Mouse (Mus musculus): Measurements from ENCODE around the gene Adgrg6. TPM values are rescaled to one million over a fixed set of nuclear protein-coding genes. Genes with fewer than 3 reads are reported as not detected.

The Adgrg6 gene
- total and polyA plus RNA-seq, 3 experiments: 0.84 to 2.7 (median 2.5) TPM

- H3K27me3 ChIP-seq (ENCODE audit: control insufficient read depth, insufficient read depth, low read length): no peaks in the 10 kb centered on the region
- intact Hi-C loops (cut with DNase I): no loop called here
- no peak overlapping the region for H3K4me3 ChIP-seq
- H3K36me3 ChIP-seq (ENCODE audit: control insufficient read depth, insufficient read depth, low read length): no peaks in the 10 kb centered on the region
- no peaks in the 10 kb centered on the region for H3K4me1 ChIP-seq (ENCODE audit: control insufficient read depth, insufficient read depth, low read length)
- TF ChIP-seq POLR2A (IDR thresholded peaks at IDR 0.05; ENCODE audit: insufficient read depth, low read depth, low read length) (no peak), CTCF (IDR thresholded peaks at IDR 0.05) (no peak), EP300 (IDR thresholded peaks at IDR 0.05; ENCODE audit: insufficient read depth, low read depth, low read length) (no peak)
- no peak overlapping the region for H3K9ac ChIP-seq (ENCODE audit: low read depth, low read length)
- no peaks in the 10 kb centered on the region for H3K79me2 ChIP-seq (replicated peaks; ENCODE audit: control insufficient read depth, insufficient read depth, low read length)
- no peak for DNase-seq
- H3K27ac ChIP-seq: no peak overlapping the region
These were observed 25.7 kb upstream of the Adgrg6 start for GRCm38 (mm10) chr10:14571143-14571542.

- H3K36me3 ChIP-seq (ENCODE audit: control insufficient read depth, insufficient read depth, low read length): no peaks in the 10 kb centered on the region
- no peak overlapping the region for H3K27ac ChIP-seq
- H3K4me3 ChIP-seq: no peak overlapping the region
- H3K9ac ChIP-seq (ENCODE audit: low read depth, low read length): no peak overlapping the region
- no peaks in the 10 kb centered on the region for H3K27me3 ChIP-seq (ENCODE audit: control insufficient read depth, insufficient read depth, low read length)
- no peaks in the 10 kb centered on the region for H3K4me1 ChIP-seq (ENCODE audit: control insufficient read depth, insufficient read depth, low read length)
- 31% methylated on average over 2 of the region's 2 CpGs for WGBS
- intact Hi-C loops (cut with DNase I): no loop called here
- no peaks in the 10 kb centered on the region for H3K79me2 ChIP-seq (replicated peaks; ENCODE audit: control insufficient read depth, insufficient read depth, low read length)
- no peak for DNase-seq
- TF ChIP-seq CTCF (IDR thresholded peaks at IDR 0.05) (no peak), EP300 (IDR thresholded peaks at IDR 0.05; ENCODE audit: insufficient read depth, low read depth, low read length) (no peak), POLR2A (IDR thresholded peaks at IDR 0.05; ENCODE audit: insufficient read depth, low read depth, low read length) (no peak)
These were observed 25.2 kb upstream of the Adgrg6 start for GRCm38 (mm10) chr10:14570616-14571015.

GRCm38 (mm10) chr10:14546111-14546551 is 672 bp upstream of the Adgrg6 start:
- Histone ChIP-seq H3K4me3 (no peak overlapping the region), H3K27ac (no peak overlapping the region), H3K9ac (ENCODE audit: low read depth, low read length) (no peak overlapping the region), H3K79me2 (replicated peaks; ENCODE audit: control insufficient read depth, insufficient read depth, low read length) (no peaks in the 10 kb centered on the region), H3K36me3 (ENCODE audit: control insufficient read depth, insufficient read depth, low read length) (no peaks in the 10 kb centered on the region), H3K4me1 (ENCODE audit: control insufficient read depth, insufficient read depth, low read length) (no peaks in the 10 kb centered on the region), H3K27me3 (ENCODE audit: control insufficient read depth, insufficient read depth, low read length) (peaks cover 6% of the 10 kb centered on the region)
- peak in 1 of 2 experiments; percentile 10 for DNase-seq
- WGBS: 36% methylated on average over 7 of the region's 7 CpGs
- intact Hi-C loops (cut with DNase I): no loop called here
- TF ChIP-seq POLR2A (IDR thresholded peaks at IDR 0.05; ENCODE audit: insufficient read depth, low read depth, low read length) (no peak), CTCF (IDR thresholded peaks at IDR 0.05) (no peak), EP300 (IDR thresholded peaks at IDR 0.05; ENCODE audit: insufficient read depth, low read depth, low read length) (no peak)

GRCm38 (mm10) chr10:14544608-14544940 is 885 bp downstream of the Adgrg6 start:
- DNase-seq: no peak
- H3K36me3 ChIP-seq (ENCODE audit: control insufficient read depth, insufficient read depth, low read length): no peaks in the 10 kb centered on the region
- TF ChIP-seq CTCF (IDR thresholded peaks at IDR 0.05) (no peak), POLR2A (IDR thresholded peaks at IDR 0.05; ENCODE audit: insufficient read depth, low read depth, low read length) (no peak), EP300 (IDR thresholded peaks at IDR 0.05; ENCODE audit: insufficient read depth, low read depth, low read length) (no peak)
- no peaks in the 10 kb centered on the region for H3K4me1 ChIP-seq (ENCODE audit: control insufficient read depth, insufficient read depth, low read length)
- H3K9ac ChIP-seq (ENCODE audit: low read depth, low read length): peak overlapping the region; percentile 61; the same call in 1 of the 2 replicates
- peak overlapping the region; percentile 50 for H3K4me3 ChIP-seq
- 8% methylated on average over 9 of the region's 9 CpGs for WGBS
- no peak overlapping the region for H3K27ac ChIP-seq
- intact Hi-C loops (cut with DNase I): no loop called here
- H3K79me2 ChIP-seq (replicated peaks; ENCODE audit: control insufficient read depth, insufficient read depth, low read length): no peaks in the 10 kb centered on the region
- H3K27me3 ChIP-seq (ENCODE audit: control insufficient read depth, insufficient read depth, low read length): peaks cover 6% of the 10 kb centered on the region

GRCm38 (mm10) chr10:14543511-14544067 is 1.9 kb downstream of the Adgrg6 start:
- Histone ChIP-seq H3K27ac (no peak overlapping the region), H3K79me2 (replicated peaks; ENCODE audit: control insufficient read depth, insufficient read depth, low read length) (no peaks in the 10 kb centered on the region), H3K9ac (ENCODE audit: low read depth, low read length) (no peak overlapping the region), H3K36me3 (ENCODE audit: control insufficient read depth, insufficient read depth, low read length) (no peaks in the 10 kb centered on the region), H3K4me3 (no peak overlapping the region), H3K27me3 (ENCODE audit: control insufficient read depth, insufficient read depth, low read length) (peaks cover 6% of the 10 kb centered on the region), H3K4me1 (ENCODE audit: control insufficient read depth, insufficient read depth, low read length) (no peaks in the 10 kb centered on the region)
- WGBS: 61% methylated on average over 8 of the region's 8 CpGs
- TF ChIP-seq POLR2A (IDR thresholded peaks at IDR 0.05; ENCODE audit: insufficient read depth, low read depth, low read length) (no peak), EP300 (IDR thresholded peaks at IDR 0.05; ENCODE audit: insufficient read depth, low read depth, low read length) (no peak), CTCF (IDR thresholded peaks at IDR 0.05) (no peak)
- DNase-seq: no peak
- intact Hi-C loops (cut with DNase I): no loop called here

- 73% methylated on average over 3 of the region's 3 CpGs for WGBS
These were observed 8.4 kb downstream of the Adgrg6 start for GRCm38 (mm10) chr10:14537102-14537501.

More at GRCm38 (mm10) chr10:14537102-14537501, 8.4 kb downstream of the Adgrg6 start:
- intact Hi-C loops (cut with DNase I): no loop called here
- no peak for TF ChIP-seq POLR2A (IDR thresholded peaks at IDR 0.05; ENCODE audit: insufficient read depth, low read depth, low read length)
- no peak for TF ChIP-seq CTCF (IDR thresholded peaks at IDR 0.05)
- no peak for TF ChIP-seq EP300 (IDR thresholded peaks at IDR 0.05; ENCODE audit: insufficient read depth, low read depth, low read length)
- Histone ChIP-seq H3K36me3 (ENCODE audit: control insufficient read depth, insufficient read depth, low read length) (no peaks in the 10 kb centered on the region), H3K4me1 (ENCODE audit: control insufficient read depth, insufficient read depth, low read length) (no peaks in the 10 kb centered on the region), H3K4me3 (no peak overlapping the region), H3K27me3 (ENCODE audit: control insufficient read depth, insufficient read depth, low read length) (no peaks in the 10 kb centered on the region), H3K27ac (no peak overlapping the region), H3K79me2 (replicated peaks; ENCODE audit: control insufficient read depth, insufficient read depth, low read length) (no peaks in the 10 kb centered on the region), H3K9ac (ENCODE audit: low read depth, low read length) (no peak overlapping the region)
- no peak for DNase-seq
